Mouse (Mus musculus) embryonic stem cell, embryonic (primary cell): ENCODE results near the gene Gm44579.

Experiments used
- CTCF ChIA-PET, 4 experiments: fragments of 300-600 bp in 2 of 4; fragments of 350-600 bp in 2 of 4; sonication (Branson Sonifier 250); formaldehyde crosslinking; loops; one replicate each; lab custom pipeline; 2022; ENCODE audit warnings: inconsistent platforms in 2 of 4; lab: Charles Lee
- POLR2A ChIA-PET, 4 experiments: fragments of 300-600 bp in 2 of 4; fragments of 350-600 bp in 2 of 4; sonication (Branson Sonifier 250); formaldehyde crosslinking; loops; one replicate each; lab custom pipeline; 2022; ENCODE audit warnings: antibody characterized with exemption in 4 of 4, inconsistent platforms in 1 of 4; lab: Charles Lee

Gene Gm44579

GRCm38 (mm10) chr15:98177320-98177719 is 43.5 kb downstream of the Gm44579 start:
- ChIA-PET CTCF (interaction anchor here in 1 of 4 experiments (0.6 kb wide), 1 partner anchor 81 kb away, joined by 3 read pairs; no protein-coding TSS in a partner anchor), POLR2A (interaction anchor here in 2 of 4 experiments (0.5 to 1.0 kb wide), 2 partner anchors 22 to 539 kb away, joined by 3 read pairs; no protein-coding TSS in a partner anchor)

- POLR2A ChIA-PET: interaction anchor here in 1 of 4 experiments (0.6 to 0.9 kb wide), 2 partner anchors 31 to 90 kb away, joined by 3 to 4 read pairs; no protein-coding TSS in a partner anchor
- CTCF ChIA-PET: interaction anchor here (0.5 to 1.5 kb wide), 15 partner anchors 8 to 323 kb away, joined by 3 to 4 read pairs (median 3); no protein-coding TSS in a partner anchor
Observed at GRCm38 (mm10) chr15:98173821-98174220, 47.0 kb downstream of the Gm44579 start.

GRCm38 (mm10) chr15:98172113-98172512 is 48.7 kb downstream of the Gm44579 start:
- ChIA-PET CTCF (interaction anchor here in 1 of 4 experiments (0.8 to 1.2 kb wide), 4 partner anchors 9 to 218 kb away, joined by 3 to 5 read pairs (median 4); no protein-coding TSS in a partner anchor), POLR2A (interaction anchor here in 2 of 4 experiments (0.6 to 1.6 kb wide), 3 partner anchors 9 to 26 kb away, joined by 3 to 4 read pairs (median 4); no protein-coding TSS in a partner anchor)

GRCm38 (mm10) chr15:98170917-98171316 is 49.9 kb downstream of the Gm44579 start:
- CTCF ChIA-PET: no interaction called here
- POLR2A ChIA-PET: interaction anchor here in 2 of 4 experiments (1.1 to 1.6 kb wide), 2 partner anchors 10 to 16 kb away, joined by 3 read pairs; no protein-coding TSS in a partner anchor

- CTCF ChIA-PET: no interaction called here
- POLR2A ChIA-PET: interaction anchor here in 1 of 4 experiments (1.6 kb wide), 1 partner anchor 9 kb away, joined by 3 read pairs; no protein-coding TSS in a partner anchor
Observed at GRCm38 (mm10) chr15:98170365-98170764, 50.4 kb downstream of the Gm44579 start.

- POLR2A ChIA-PET: interaction anchor here in 1 of 4 experiments (0.7 to 0.8 kb wide), 2 partner anchors 86 to 178 kb away, joined by 3 read pairs; no protein-coding TSS in a partner anchor
- CTCF ChIA-PET: interaction anchor here in 3 of 4 experiments (0.5 to 0.6 kb wide), 3 partner anchors 25 to 132 kb away, joined by 3 to 4 read pairs (median 3); no protein-coding TSS in a partner anchor
Observed at GRCm38 (mm10) chr15:98168622-98169004, 52.2 kb downstream of the Gm44579 start.

- ChIA-PET CTCF (interaction anchor here in 3 of 4 experiments (0.5 to 1.1 kb wide), 6 partner anchors 71 to 1214 kb away, joined by 3 to 10 read pairs (median 4); no protein-coding TSS in a partner anchor), POLR2A (interaction anchor here (0.6 to 1.1 kb wide), 15 partner anchors 11 to 297 kb away, joined by 3 to 7 read pairs (median 4); partner anchors contain the start of gene Senp1 (in 1 of the 4))
Observed at GRCm38 (mm10) chr15:98167645-98168621, 52.8 kb downstream of the Gm44579 start.

GRCm38 (mm10) chr15:98166963-98167644 is 53.7 kb downstream of the Gm44579 start, which contains the start of gene Ccdc184:
TSS of gene Ccdc184 (plus strand) at chr15:98167158.
- ChIA-PET CTCF (interaction anchor here in 2 of 4 experiments (0.6 to 1.1 kb wide), 4 partner anchors 70 to 1213 kb away, joined by 4 to 10 read pairs (median 5); no protein-coding TSS in a partner anchor), POLR2A (interaction anchor here (0.5 to 1.1 kb wide), 16 partner anchors 10 to 1109 kb away, joined by 3 to 7 read pairs (median 4); partner anchors contain the start of gene Senp1 (in 1 of the 4))

GRCm38 (mm10) chr15:98165525-98165924 is 55.3 kb downstream of the Gm44579 start, which contains the start of gene Asb8:
TSS of gene Asb8 (minus strand) at chr15:98165625.
- ChIA-PET POLR2A (interaction anchor here in 1 of 4 experiments (0.8 kb wide), 1 partner anchor 80 kb away, joined by 3 read pairs; no protein-coding TSS in a partner anchor), CTCF (no interaction called here)

- ChIA-PET POLR2A (interaction anchor here in 1 of 4 experiments (0.6 to 1.7 kb wide), 3 partner anchors 26 to 88 kb away, joined by 3 to 5 read pairs (median 3); no protein-coding TSS in a partner anchor), CTCF (interaction anchor here in 1 of 4 experiments (0.5 kb wide), 1 partner anchor 210 kb away, joined by 3 read pairs; no protein-coding TSS in a partner anchor)
Observed at GRCm38 (mm10) chr15:98162561-98162960, 58.2 kb downstream of the Gm44579 start.

- ChIA-PET POLR2A (interaction anchor here in 3 of 4 experiments (0.6 to 1.7 kb wide), 11 partner anchors 10 to 939 kb away, joined by 3 to 6 read pairs (median 3); partner anchors contain the start of gene Pfkm (in 1 of the 3)), CTCF (interaction anchor here in 3 of 4 experiments (0.5 to 0.7 kb wide), 5 partner anchors 8 to 1544 kb away, joined by 3 to 8 read pairs (median 3); partner anchors contain the start of gene Gm17349 (in 1 of the 3))
Observed at GRCm38 (mm10) chr15:98161026-98161805, 59.6 kb downstream of the Gm44579 start.

- ChIA-PET CTCF (interaction anchor here in 1 of 4 experiments (0.6 kb wide), 1 partner anchor 381 kb away, joined by 3 read pairs; no protein-coding TSS in a partner anchor), POLR2A (interaction anchor here in 1 of 4 experiments (1.3 to 1.7 kb wide), 2 partner anchors 9 to 10 kb away, joined by 4 to 5 read pairs; partner anchors contain the start of gene Ccdc184)
Observed at GRCm38 (mm10) chr15:98157253-98157652, 63.5 kb downstream of the Gm44579 start.

GRCm38 (mm10) chr15:98155944-98156343 is 64.8 kb downstream of the Gm44579 start:
- ChIA-PET POLR2A (interaction anchor here (0.6 to 2.5 kb wide), 18 partner anchors 10 to 163 kb away, joined by 3 to 21 read pairs (median 5); partner anchors contain the start of genes Pfkm (in 3 of the 4) and Senp1 (in 3 of the 4)), CTCF (interaction anchor here in 2 of 4 experiments (0.5 to 1.2 kb wide), 4 partner anchors 10 to 797 kb away, joined by 3 to 4 read pairs (median 4); partner anchors contain the start of gene Senp1 (in 1 of the 2))

GRCm38 (mm10) chr15:98155272-98155671 is 65.5 kb downstream of the Gm44579 start:
- POLR2A ChIA-PET: interaction anchor here (0.6 to 2.5 kb wide), 28 partner anchors 8 to 369 kb away, joined by 3 to 21 read pairs (median 4); partner anchors contain the start of genes Pfkm (in 3 of the 4), Senp1 (in 3 of the 4) and Ccdc184 (in 1 of the 4)

GRCm38 (mm10) chr15:98154631-98155030 is 66.1 kb downstream of the Gm44579 start:
- ChIA-PET CTCF (interaction anchor here in 3 of 4 experiments (0.6 to 1.6 kb wide), 11 partner anchors 9 to 932 kb away, joined by 3 to 20 read pairs (median 4); partner anchors contain the start of gene Senp1 (in 1 of the 3)), POLR2A (interaction anchor here in 3 of 4 experiments (0.6 to 2.5 kb wide), 18 partner anchors 8 to 72 kb away, joined by 3 to 21 read pairs (median 5); partner anchors contain the start of genes Pfkm (in 3 of the 3), Senp1 (in 3 of the 3) and Ccdc184 (in 2 of the 3))

More at GRCm38 (mm10) chr15:98155272-98155671, 65.5 kb downstream of the Gm44579 start:
- CTCF ChIA-PET: interaction anchor here (0.6 to 1.6 kb wide), 10 partner anchors 8 to 931 kb away, joined by 3 to 20 read pairs (median 4); partner anchors contain the start of gene Senp1 (in 1 of the 4)
